Mouse (Mus musculus) spleen, adult 2 months (tissue): ENCODE measurements at regions not wholly inside any gene's neighbourhood (a gene's known extent, or its start where the extent isn't known, plus 50 kb on each side); places are given as distances from the start of the nearest gene placed in this dataset.

ENCODE experiments used
- DNase-seq, 2 experiments: peaks; one replicate each; pipeline versions ENCODE4 v3.0.0 to v3.0.0-alpha.2; 2012 to 2021; ENCODE audit warnings: low spot score in 2 of 2, low read depth in 1 of 2
- H3K27ac ChIP-seq: fragments of 200-500 bp; 2 replicates; pipeline ENCODE4 v1.5.1; 2012; ENCODE audit warnings: low read length, inconsistent platforms; ENCODE audit not compliant: insufficient read depth
- H3K27me3 ChIP-seq: fragments of 200-500 bp; 2 replicates; pipeline ENCODE4 v1.6.1; 2012; ENCODE audit warnings: mild to moderate bottlenecking, moderate library complexity, low read length, inconsistent platforms; ENCODE audit not compliant: control insufficient read depth, insufficient read depth
- H3K36me3 ChIP-seq: fragments of 200-500 bp; 2 replicates; pipeline ENCODE4 v1.6.1; 2012; ENCODE audit warnings: mild to moderate bottlenecking, low read length, inconsistent platforms; ENCODE audit not compliant: control insufficient read depth, insufficient read depth
- H3K4me1 ChIP-seq: fragments of 200-500 bp; 2 replicates; pipeline ENCODE4 v1.6.1; 2011; ENCODE audit warnings: inconsistent platforms; ENCODE audit not compliant: control insufficient read depth, insufficient read depth, insufficient read length
- H3K4me3 ChIP-seq: fragments of 200-500 bp; 2 replicates; pipeline ENCODE4 v1.5.1; 2011; ENCODE audit warnings: mild to moderate bottlenecking, inconsistent platforms; ENCODE audit not compliant: insufficient read depth, insufficient read length; ENCODE audit errors: extremely low read depth
- CTCF ChIP-seq: fragments of 200-500 bp; IDR thresholded peaks from 2 replicates; pipeline ENCODE4 v1.5.1; 2011; ENCODE audit warnings: mild to moderate bottlenecking, inconsistent platforms; ENCODE audit not compliant: insufficient read depth, insufficient read length, insufficient replicate concordance; ENCODE audit errors: extremely low read depth
- POLR2A ChIP-seq: fragments of 200-500 bp; IDR thresholded peaks from 2 replicates; pipeline ENCODE4 v1.6.1; 2011; ENCODE audit warnings: low read depth, low read length, inconsistent platforms
- WGBS: fragments of 180-500 bp; shearing (Covaris S2); methylation state at CpG from one replicate; pipeline ENCODE4 v1.1.7; 2018; 5-methylcytosine and 5-hydroxymethylcytosine counted together

GRCm38 (mm10) chrX:99402841-99403520 is 68.1 kb downstream of the Pja1 start:
- TF ChIP-seq POLR2A (no peak), CTCF (peak; percentile 36; the same call in 1 of the 2 replicates)
- Histone ChIP-seq H3K4me1 (no peaks in the 10 kb centered on the region), H3K4me3 (no peak overlapping the region), H3K27ac (no peak overlapping the region), H3K36me3 (no peaks in the 10 kb centered on the region), H3K27me3 (no peaks in the 10 kb centered on the region)
- DNase-seq = peak in 1 of 2 experiments; percentile 3
- 71% methylated on average over 9 of the region's 9 CpGs for WGBS

GRCm38 (mm10) chrX:99397344-99397743 is 73.7 kb downstream of the Pja1 start:
- Histone ChIP-seq H3K27me3 (no peaks in the 10 kb centered on the region), H3K27ac (no peak overlapping the region), H3K4me1 (no peaks in the 10 kb centered on the region), H3K4me3 (no peak overlapping the region), H3K36me3 (no peaks in the 10 kb centered on the region)
- no peak for DNase-seq
- 75% methylated on average over 8 of the region's 8 CpGs for WGBS
- TF ChIP-seq CTCF (no peak), POLR2A (no peak)

GRCm38 (mm10) chrX:99396180-99396579 is 74.9 kb downstream of the Pja1 start:
- no peaks in the 10 kb centered on the region for H3K36me3 ChIP-seq
- H3K27me3 ChIP-seq = no peaks in the 10 kb centered on the region
- TF ChIP-seq CTCF = no peak
- TF ChIP-seq POLR2A = no peak
- H3K27ac ChIP-seq = no peak overlapping the region
- DNase-seq = no peak
- no peaks in the 10 kb centered on the region for H3K4me1 ChIP-seq
- WGBS = 91% methylated on average over 6 of the region's 6 CpGs
- no peak overlapping the region for H3K4me3 ChIP-seq

- Histone ChIP-seq H3K27ac (no peak overlapping the region), H3K4me3 (no peak overlapping the region), H3K4me1 (no peaks in the 10 kb centered on the region), H3K27me3 (no peaks in the 10 kb centered on the region), H3K36me3 (no peaks in the 10 kb centered on the region)
- 91% methylated on average over 3 of the region's 3 CpGs for WGBS
- no peak for TF ChIP-seq CTCF
- no peak for TF ChIP-seq POLR2A
- no peak for DNase-seq
These were observed 76.0 kb downstream of the Pja1 start for GRCm38 (mm10) chrX:99395067-99395466.

- DNase-seq = no peak
- WGBS = 81% methylated on average over 6 of the region's 6 CpGs
- H3K4me3 ChIP-seq = no peak overlapping the region
- TF ChIP-seq CTCF (no peak), POLR2A (no peak)
- no peaks in the 10 kb centered on the region for H3K27me3 ChIP-seq
- H3K27ac ChIP-seq = no peak overlapping the region
- H3K4me1 ChIP-seq = no peaks in the 10 kb centered on the region
- H3K36me3 ChIP-seq = no peaks in the 10 kb centered on the region
These were observed 79.4 kb downstream of the Pja1 start for GRCm38 (mm10) chrX:99391628-99392027.

GRCm38 (mm10) chrX:99390462-99390838 is 80.6 kb downstream of the Pja1 start:
- Histone ChIP-seq H3K27me3 (no peaks in the 10 kb centered on the region), H3K4me1 (no peaks in the 10 kb centered on the region), H3K4me3 (no peak overlapping the region), H3K27ac (no peak overlapping the region), H3K36me3 (no peaks in the 10 kb centered on the region)
- no peak for DNase-seq
- no peak for TF ChIP-seq POLR2A
- no peak for TF ChIP-seq CTCF
- WGBS = 88% methylated on average over 2 of the region's 2 CpGs

GRCm38 (mm10) chrX:99389778-99390461 is 81.2 kb downstream of the Pja1 start:
- Histone ChIP-seq H3K27ac (no peak overlapping the region), H3K4me3 (no peak overlapping the region), H3K36me3 (no peaks in the 10 kb centered on the region), H3K27me3 (no peaks in the 10 kb centered on the region), H3K4me1 (no peaks in the 10 kb centered on the region)
- 70% methylated on average over 12 of the region's 12 CpGs for WGBS
- no peak for DNase-seq
- TF ChIP-seq CTCF (no peak), POLR2A (no peak)
